ENCODE assay signal across 20 mouse cellular contexts in the genomic region with DNA sequence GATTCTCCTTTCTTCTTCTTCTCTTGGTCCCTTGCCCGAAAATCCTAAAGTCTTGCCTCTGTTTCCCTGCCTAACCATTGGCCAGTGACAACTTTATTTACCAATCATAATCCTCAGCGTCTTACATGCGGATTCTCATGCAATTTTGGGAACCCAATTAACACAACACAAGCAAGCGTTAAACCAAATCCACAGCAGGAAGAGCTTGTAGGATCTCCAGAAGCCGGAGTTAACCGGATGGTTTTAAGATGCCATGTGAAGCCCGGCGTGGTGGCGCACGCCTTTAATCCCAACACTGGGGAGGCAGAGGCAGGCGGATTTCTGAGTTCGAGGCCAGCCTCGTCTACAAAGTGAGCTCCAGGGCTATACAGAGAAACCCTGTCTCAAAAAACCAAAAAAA. TPM values are rescaled to one million over a fixed set of nuclear protein-coding genes. Genes with fewer than 3 reads are reported as not detected.
DNase-seq lines count a peak whose midpoint lies in the region.
"Had no signal": no experiment of that assay in that cellular context is flagged by ENCODE, and none has a peak within 500 bp of the region (broad histone marks: within the 10 kb centered on the region; RNA-seq: fewer than 3 reads in every experiment).

No protein-coding gene starts in this region.

- DNase-seq in ES-CJ7 (ENCODE audit: low read depth, low spot score) (peak; percentile 51), R1 (ENCODE audit: low read depth, low spot score) (peak; percentile 67), ZHBTc4 (ENCODE audit: low read depth, low spot score) (peak; percentile 60)
- DNase-seq in heart, adult 9 months (ENCODE audit: low spot score in 2 of 2), result no peak
- DNase-seq in thymus, postnatal 14 days, result no peak
- DNase-seq in adrenal gland, adult 8-10 months, result no peak
- DNase-seq: adrenal gland, adult 2 months; adrenal gland, postnatal 10 days; adrenal gland, postnatal 14 days; adrenal gland, postnatal 25 days; adrenal gland, postnatal 36 days; B cell, adult 2 months; cerebellum, adult 11 months; cerebellum, adult 11-12 months; cerebellum, adult 18-20 months; cerebellum, adult 2 months; cerebellum, adult 8-10 months; cerebellum, adult 9-10 months; cerebellum, adult 9-11 months had no signal

RNA-seq across cellular contexts. Expression of gene Slc35f2, which starts 20.9 kb away (rescaled TPM):
- 1 to 10 TPM; 1.2 to 3.3 (median 2.5) TPM for total RNA-seq in adrenal gland, adult 8-10 months (2022)
- total RNA-seq: MEL had no signal

RNA-seq across cellular contexts. Expression of gene Rab39, which starts 44.4 kb away (rescaled TPM):
- 1 to 10 TPM in 2 of 4 experiments, under 1 TPM in 2; 0.38 to 1.4 (median 0.99) TPM for total RNA-seq in adrenal gland, adult 8-10 months (2022)
- total RNA-seq: MEL had no signal

Comparison
In these comparisons a context has a peak if more than half of its experiments do, and no peak if none do; other contexts are left out.
1. DNase-seq: peak in ES-CJ7 (single experiment), R1 (single experiment) and ZHBTc4 (single experiment); none in heart, adult 9 months (0 of 2), thymus, postnatal 14 days (single experiment) and adrenal gland, adult 8-10 months (single experiment).